Mouse (Mus musculus) adrenal gland, adult 2 months (tissue): ENCODE results near the gene Rubcnl. TPM values are rescaled to one million over a fixed set of nuclear protein-coding genes. Genes with fewer than 3 reads are reported as not detected.

Source experiments
- DNase-seq: peaks from one replicate; pipeline ENCODE4 v3.0.0; 2021
- polyA plus RNA-seq: library from polyadenylated mRNA; depleted of rRNA; stranded (reverse); fragments of >200 nt; gene quantifications from 2 replicates; pipeline ENCODE4 v1.2.3, GENCODE M21; 2012; rRNA removed
- total RNA-seq, 2 experiments: library from RNA; stranded (reverse); gene quantifications; 2 replicates each; pipeline ENCODE4 v1.2.3; 2021

Gene Rubcnl
- total and polyA plus RNA-seq, 3 experiments = 0.12 to 4.1 (median 0.32) TPM

GRCm38 (mm10) chr14:75069356-75069979 is 53.6 kb downstream of the Rubcnl start:
- peak; percentile 32 for DNase-seq

DNA sequence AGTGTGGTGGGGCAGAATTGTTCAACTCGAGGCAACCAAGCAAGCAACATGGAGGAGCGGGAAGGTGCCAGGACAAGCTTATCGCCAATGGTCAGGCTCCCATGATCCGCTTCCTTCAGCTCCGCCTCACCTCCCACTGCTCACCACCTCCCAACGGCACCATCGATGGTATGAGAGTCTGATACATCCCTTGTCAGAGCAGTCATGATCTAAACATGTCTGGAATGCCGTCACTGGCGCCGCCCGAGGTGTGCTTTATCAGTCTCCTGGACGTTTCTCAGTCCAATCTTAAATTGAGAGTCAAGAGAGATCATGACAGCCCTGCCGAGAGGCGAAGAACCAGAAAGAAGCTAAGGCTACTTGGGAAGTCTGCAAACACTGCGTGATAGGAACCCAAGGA is 55.3 kb downstream of the Rubcnl start:
- no peak for DNase-seq

DNA sequence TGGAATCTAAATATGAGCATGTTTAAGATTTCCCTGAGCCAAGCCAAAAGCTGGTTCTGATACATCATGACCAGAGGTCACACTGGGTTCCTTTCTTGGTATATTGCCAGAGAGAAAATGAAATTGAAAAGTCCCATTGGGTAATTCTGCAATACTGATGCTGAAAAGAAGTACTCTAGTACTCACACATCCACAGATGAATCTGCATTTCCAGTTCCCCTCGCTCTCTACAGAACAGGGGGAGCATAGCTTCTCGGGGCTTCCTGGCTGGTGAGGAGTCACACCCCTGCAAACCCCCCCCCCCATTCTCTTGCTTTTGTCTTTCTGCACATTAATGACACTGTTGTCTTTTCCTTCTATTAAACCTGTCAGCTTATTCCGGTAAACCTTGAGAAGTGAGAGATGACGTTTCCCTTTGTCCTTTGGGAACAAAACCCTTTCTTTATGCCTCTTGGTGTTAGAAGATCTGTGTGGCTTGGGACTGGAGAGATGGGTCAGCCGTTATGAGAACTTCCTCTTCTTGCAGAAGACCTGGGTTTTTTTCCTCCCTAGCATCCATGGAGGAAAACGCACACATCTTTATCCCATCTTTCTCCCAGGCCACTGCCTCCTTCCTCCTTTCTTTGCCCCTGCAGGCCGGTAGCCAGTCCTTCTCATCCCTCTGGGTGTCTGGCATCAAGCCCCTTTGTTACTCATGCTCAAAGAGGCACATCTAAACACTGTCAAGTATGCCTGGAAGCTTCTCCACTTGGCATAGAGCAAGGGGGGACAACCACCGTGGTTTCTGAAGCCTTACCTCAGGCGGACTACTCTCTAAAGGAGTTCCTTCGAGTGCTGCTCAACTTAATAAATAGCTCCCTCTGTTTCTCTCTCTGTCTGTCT is 59.7 kb downstream of the Rubcnl start:
- DNase-seq = no peak

GRCm38 (mm10) chr14:75077946-75078345 is 62.1 kb downstream of the Rubcnl start:
- DNase-seq = peak; percentile 45

Other genes with a start within 250 kb of the Rubcnl start
- 10 to 100 TPM; 10.8 to 15.0 TPM for gene Lrch1, start 68.2 kb upstream of the Rubcnl start, total RNA-seq
- gene Lrch1, start 68.2 kb upstream of the Rubcnl start, polyA plus RNA-seq = 4.7 and 5.3 TPM in 2 replicates
- gene Lrrc63, start 114.9 kb downstream of the Rubcnl start, total RNA-seq = not detected
- gene Lrrc63, start 114.9 kb downstream of the Rubcnl start, polyA plus RNA-seq = not detected in 2 replicates
- 10 to 100 TPM; 17.1 to 29.1 TPM for gene Lcp1, start 115.1 kb downstream of the Rubcnl start, total RNA-seq
- 1.2 and 1.4 TPM in 2 replicates for gene Lcp1, start 115.1 kb downstream of the Rubcnl start, polyA plus RNA-seq
- 1 to 10 TPM in 1 of 2 experiments, not detected in 1; 1.3 TPM for gene Cpb2, start 226.3 kb downstream of the Rubcnl start, total RNA-seq
- not detected in 2 replicates for gene Cpb2, start 226.3 kb downstream of the Rubcnl start, polyA plus RNA-seq